Mouse (Mus musculus): ENCODE data around the gene Kbtbd13. TPM values are rescaled to one million over a fixed set of nuclear protein-coding genes. Genes with fewer than 3 reads are reported as not detected.
A peak's percentile ranks its signal among the peaks of the same experiment; 100 is the strongest.

The Kbtbd13 gene
- polyA plus RNA-seq, 1 experiment = not detected

GRCm38 (mm10) chr9:65404331-65405183 is 13.1 kb upstream of the Kbtbd13 start:
- H3K4me1 ChIP-seq (ENCODE audit: control insufficient read depth) = no peaks in the 10 kb centered on the region
- H3K4me3 ChIP-seq (replicated peaks) = no peak overlapping the region
- no peak for TF ChIP-seq GATA1 (IDR thresholded peaks at IDR 0.05; ENCODE audit: low read length)
- TF ChIP-seq TAL1 (IDR thresholded peaks at IDR 0.05; ENCODE audit: low read length) = no peak
- no peaks in the 10 kb centered on the region for H3K9me3 ChIP-seq (ENCODE audit: control insufficient read depth, low read length)
- no peaks in the 10 kb centered on the region for H3K36me3 ChIP-seq (ENCODE audit: control insufficient read depth)
- H3K27me3 ChIP-seq (ENCODE audit: control insufficient read depth) = no peaks in the 10 kb centered on the region

GRCm38 (mm10) chr9:65399934-65400333 is 8.5 kb upstream of the Kbtbd13 start:
- no peak for TF ChIP-seq TAL1 (IDR thresholded peaks at IDR 0.05; ENCODE audit: low read length)
- no peak for TF ChIP-seq GATA1 (IDR thresholded peaks at IDR 0.05; ENCODE audit: low read length)
- Histone ChIP-seq H3K9me3 (ENCODE audit: control insufficient read depth, low read length) (no peaks in the 10 kb centered on the region), H3K4me3 (replicated peaks) (no peak overlapping the region), H3K4me1 (ENCODE audit: control insufficient read depth) (peaks cover 10% of the 10 kb centered on the region), H3K36me3 (ENCODE audit: control insufficient read depth) (no peaks in the 10 kb centered on the region), H3K27me3 (ENCODE audit: control insufficient read depth) (peaks cover 8% of the 10 kb centered on the region)

GRCm38 (mm10) chr9:65398279-65398678 is 6.8 kb upstream of the Kbtbd13 start, which contains the start of gene Rasl12:
Gene Rasl12 (plus strand): TSS chr9:65398506.
- H3K4me1 ChIP-seq (ENCODE audit: control insufficient read depth) = peaks cover 10% of the 10 kb centered on the region
- no peak for TF ChIP-seq TAL1 (IDR thresholded peaks at IDR 0.05; ENCODE audit: low read length)
- TF ChIP-seq GATA1 (IDR thresholded peaks at IDR 0.05; ENCODE audit: low read length) = no peak
- peaks cover 8% of the 10 kb centered on the region for H3K27me3 ChIP-seq (ENCODE audit: control insufficient read depth)
- H3K4me3 ChIP-seq (replicated peaks) = peak within 1 kb of the TSS; percentile 50
- no peaks in the 10 kb centered on the region for H3K9me3 ChIP-seq (ENCODE audit: control insufficient read depth, low read length)
- H3K36me3 ChIP-seq (ENCODE audit: control insufficient read depth) = no peaks in the 10 kb centered on the region

- H3K27me3 ChIP-seq (ENCODE audit: control insufficient read depth) = peaks cover 48% of the 10 kb centered on the region
Measured at GRCm38 (mm10) chr9:65394360-65394759, 2.9 kb upstream of the Kbtbd13 start.

GRCm38 (mm10) chr9:65393606-65394005 is 2.2 kb upstream of the Kbtbd13 start:
- H3K4me1 ChIP-seq (ENCODE audit: control insufficient read depth) = peaks cover 9% of the 10 kb centered on the region
- peaks cover 2% of the 10 kb centered on the region; the same call in 1 of the 2 replicates for H3K9me3 ChIP-seq (ENCODE audit: control insufficient read depth, low read length)
- no peaks in the 10 kb centered on the region for H3K36me3 ChIP-seq (ENCODE audit: control insufficient read depth)
- H3K4me3 ChIP-seq (replicated peaks) = no peak overlapping the region
- H3K27me3 ChIP-seq (ENCODE audit: control insufficient read depth) = peaks cover 52% of the 10 kb centered on the region
- TF ChIP-seq TAL1 (IDR thresholded peaks at IDR 0.05; ENCODE audit: low read length) (no peak), GATA1 (IDR thresholded peaks at IDR 0.05; ENCODE audit: low read length) (no peak)

More at GRCm38 (mm10) chr9:65394360-65394759, 2.9 kb upstream of the Kbtbd13 start:
- no peaks in the 10 kb centered on the region for H3K36me3 ChIP-seq (ENCODE audit: control insufficient read depth)
- peaks cover 2% of the 10 kb centered on the region; the same call in 1 of the 2 replicates for H3K9me3 ChIP-seq (ENCODE audit: control insufficient read depth, low read length)
- H3K4me3 ChIP-seq (replicated peaks) = no peak overlapping the region
- TF ChIP-seq GATA1 (IDR thresholded peaks at IDR 0.05; ENCODE audit: low read length) = no peak
- no peak for TF ChIP-seq TAL1 (IDR thresholded peaks at IDR 0.05; ENCODE audit: low read length)
- H3K4me1 ChIP-seq (ENCODE audit: control insufficient read depth) = peaks cover 11% of the 10 kb centered on the region

GRCm38 (mm10) chr9:65392638-65393364 is 1.3 kb upstream of the Kbtbd13 start:
- peaks cover 46% of the 10 kb centered on the region for H3K27me3 ChIP-seq (ENCODE audit: control insufficient read depth)
- TF ChIP-seq GATA1 (IDR thresholded peaks at IDR 0.05; ENCODE audit: low read length) (no peak), TAL1 (IDR thresholded peaks at IDR 0.05; ENCODE audit: low read length) (no peak)
- peaks cover 2% of the 10 kb centered on the region; the same call in 1 of the 2 replicates for H3K9me3 ChIP-seq (ENCODE audit: control insufficient read depth, low read length)
- no peak overlapping the region for H3K4me3 ChIP-seq (replicated peaks)
- H3K36me3 ChIP-seq (ENCODE audit: control insufficient read depth) = no peaks in the 10 kb centered on the region
- 0 out of 2 replicates have a peak, but pooled peaks cover 2% of the 10 kb centered on the region for H3K4me1 ChIP-seq (ENCODE audit: control insufficient read depth)

- H3K36me3 ChIP-seq (ENCODE audit: control insufficient read depth) = no peaks in the 10 kb centered on the region
- peaks cover 46% of the 10 kb centered on the region for H3K27me3 ChIP-seq (ENCODE audit: control insufficient read depth)
- peak overlapping the region; percentile 21 for H3K4me3 ChIP-seq (replicated peaks)
Measured at GRCm38 (mm10) chr9:65390752-65391612, 470 bp downstream of the Kbtbd13 start.

GRCm38 (mm10) chr9:65386373-65387140 is 4.9 kb downstream of the Kbtbd13 start:
- Histone ChIP-seq H3K4me3 (replicated peaks) (no peak overlapping the region), H3K27me3 (ENCODE audit: control insufficient read depth) (peaks cover 28% of the 10 kb centered on the region), H3K4me1 (ENCODE audit: control insufficient read depth) (0 out of 2 replicates have a peak, but pooled peaks cover 2% of the 10 kb centered on the region), H3K9me3 (ENCODE audit: control insufficient read depth, low read length) (peaks cover 2% of the 10 kb centered on the region; the same call in 1 of the 2 replicates), H3K36me3 (ENCODE audit: control insufficient read depth) (no peaks in the 10 kb centered on the region)
- no peak for TF ChIP-seq TAL1 (IDR thresholded peaks at IDR 0.05; ENCODE audit: low read length)
- TF ChIP-seq GATA1 (IDR thresholded peaks at IDR 0.05; ENCODE audit: low read length) = no peak

More at GRCm38 (mm10) chr9:65390752-65391612, 470 bp downstream of the Kbtbd13 start:
- TF ChIP-seq TAL1 (IDR thresholded peaks at IDR 0.05; ENCODE audit: low read length) (no peak), GATA1 (IDR thresholded peaks at IDR 0.05; ENCODE audit: low read length) (no peak)
- Histone ChIP-seq H3K9me3 (ENCODE audit: control insufficient read depth, low read length) (peaks cover 2% of the 10 kb centered on the region; the same call in 1 of the 2 replicates), H3K4me1 (ENCODE audit: control insufficient read depth) (0 out of 2 replicates have a peak, but pooled peaks cover 2% of the 10 kb centered on the region)
